Mouse (Mus musculus): ENCODE measurements around the gene Ppm1m. TPM values are rescaled to one million over a fixed set of nuclear protein-coding genes. Genes with fewer than 3 reads are reported as not detected.

The Ppm1m gene
- polyA plus RNA-seq, 1 experiment from 2014 or later: 21.7 TPM

- peak overlapping the region; percentile 82 for H3K27ac ChIP-seq (ENCODE audit: low read depth, low read length)
- no peak for DNase-seq (ENCODE audit: low spot score)
- H3K27me3 ChIP-seq (ENCODE audit: control insufficient read depth, insufficient read depth, low read length): 0 out of 2 replicates have a peak, but pooled peaks cover 4% of the 10 kb centered on the region
- H3K9me3 ChIP-seq (ENCODE audit: control insufficient read depth, low read length): no peaks in the 10 kb centered on the region
- peak overlapping the region; percentile 70 for H3K4me2 ChIP-seq (replicated peaks; ENCODE audit: low read depth, low read length)
- peaks cover 4% of the 10 kb centered on the region; the same call in 1 of the 2 replicates for H3K4me1 ChIP-seq (replicated peaks; ENCODE audit: control insufficient read depth, insufficient read depth, low read length)
- 0 out of 2 replicates have a peak, but pooled peaks have one; percentile 8 for ATAC-seq (ENCODE audit: low FRiP score)
- peak overlapping the region; percentile 95 for H3K9ac ChIP-seq (ENCODE audit: low read depth, low read length)
- H3K4me3 ChIP-seq (ENCODE audit: low read depth, low read length): peak overlapping the region; percentile 80
- 11% methylated on average over 10 of the region's 10 CpGs for WGBS
- H3K36me3 ChIP-seq (ENCODE audit: control insufficient read depth, insufficient read depth, low read length): 0 out of 2 replicates have a peak, but pooled peaks cover 3% of the 10 kb centered on the region
Observed at GRCm38 (mm10) chr9:106149399-106149754, 50.2 kb downstream of the Ppm1m start.

- H3K36me3 ChIP-seq (ENCODE audit: control insufficient read depth, insufficient read depth, low read length): 0 out of 2 replicates have a peak, but pooled peaks cover 3% of the 10 kb centered on the region
- peak; percentile 72 for DNase-seq (ENCODE audit: low spot score)
- ATAC-seq (ENCODE audit: low FRiP score): peak; percentile 85
- H3K4me2 ChIP-seq (replicated peaks; ENCODE audit: low read depth, low read length): peak overlapping the region; percentile 70
- peak overlapping the region; percentile 80 for H3K4me3 ChIP-seq (ENCODE audit: low read depth, low read length)
- peak overlapping the region; percentile 82 for H3K27ac ChIP-seq (ENCODE audit: low read depth, low read length)
- peak overlapping the region; percentile 95 for H3K9ac ChIP-seq (ENCODE audit: low read depth, low read length)
- WGBS: 1% methylated on average over 36 of the region's 36 CpGs
- H3K9me3 ChIP-seq (ENCODE audit: control insufficient read depth, low read length): no peaks in the 10 kb centered on the region
- H3K4me1 ChIP-seq (replicated peaks; ENCODE audit: control insufficient read depth, insufficient read depth, low read length): peaks cover 4% of the 10 kb centered on the region; the same call in 1 of the 2 replicates
- 0 out of 2 replicates have a peak, but pooled peaks cover 4% of the 10 kb centered on the region for H3K27me3 ChIP-seq (ENCODE audit: control insufficient read depth, insufficient read depth, low read length)
Observed at GRCm38 (mm10) chr9:106148541-106149398, 50.8 kb downstream of the Ppm1m start.

GRCm38 (mm10) chr9:106147851-106148431 is 51.6 kb downstream of the Ppm1m start:
- 2% methylated on average over 10 of the region's 10 CpGs for WGBS
- Histone ChIP-seq H3K4me2 (replicated peaks; ENCODE audit: low read depth, low read length) (peak overlapping the region; percentile 70), H3K4me3 (ENCODE audit: low read depth, low read length) (peak overlapping the region; percentile 80), H3K27ac (ENCODE audit: low read depth, low read length) (peak overlapping the region; percentile 82), H3K9ac (ENCODE audit: low read depth, low read length) (peak overlapping the region; percentile 95), H3K27me3 (ENCODE audit: control insufficient read depth, insufficient read depth, low read length) (0 out of 2 replicates have a peak, but pooled peaks cover 4% of the 10 kb centered on the region), H3K4me1 (replicated peaks; ENCODE audit: control insufficient read depth, insufficient read depth, low read length) (peaks cover 4% of the 10 kb centered on the region; the same call in 1 of the 2 replicates), H3K36me3 (ENCODE audit: control insufficient read depth, insufficient read depth, low read length) (no peaks in the 10 kb centered on the region), H3K9me3 (ENCODE audit: control insufficient read depth, low read length) (no peaks in the 10 kb centered on the region)
- DNase-seq (ENCODE audit: low spot score) (peak; percentile 57), ATAC-seq (ENCODE audit: low FRiP score) (peak; percentile 78)

GRCm38 (mm10) chr9:106147281-106147680 is 52.3 kb downstream of the Ppm1m start:
- H3K4me1 ChIP-seq (replicated peaks; ENCODE audit: control insufficient read depth, insufficient read depth, low read length): peaks cover 4% of the 10 kb centered on the region; the same call in 1 of the 2 replicates
- DNase-seq (ENCODE audit: low spot score): no peak
- H3K27me3 ChIP-seq (ENCODE audit: control insufficient read depth, insufficient read depth, low read length): 0 out of 2 replicates have a peak, but pooled peaks cover 4% of the 10 kb centered on the region
- H3K36me3 ChIP-seq (ENCODE audit: control insufficient read depth, insufficient read depth, low read length): no peaks in the 10 kb centered on the region
- no peak for ATAC-seq (ENCODE audit: low FRiP score)
- peak overlapping the region; percentile 70 for H3K4me2 ChIP-seq (replicated peaks; ENCODE audit: low read depth, low read length)
- H3K9me3 ChIP-seq (ENCODE audit: control insufficient read depth, low read length): no peaks in the 10 kb centered on the region
- peak overlapping the region; percentile 82 for H3K27ac ChIP-seq (ENCODE audit: low read depth, low read length)
- H3K4me3 ChIP-seq (ENCODE audit: low read depth, low read length): peak overlapping the region; percentile 80
- WGBS: 42% methylated on average over 4 of the region's 5 CpGs
- peak overlapping the region; percentile 95 for H3K9ac ChIP-seq (ENCODE audit: low read depth, low read length)

- Histone ChIP-seq H3K4me3 (ENCODE audit: low read depth, low read length) (no peak overlapping the region), H3K9me3 (ENCODE audit: control insufficient read depth, low read length) (no peaks in the 10 kb centered on the region), H3K9ac (ENCODE audit: low read depth, low read length) (no peak overlapping the region), H3K4me2 (replicated peaks; ENCODE audit: low read depth, low read length) (no peak overlapping the region), H3K27me3 (ENCODE audit: control insufficient read depth, insufficient read depth, low read length) (0 out of 2 replicates have a peak, but pooled peaks cover 4% of the 10 kb centered on the region), H3K27ac (ENCODE audit: low read depth, low read length) (no peak overlapping the region), H3K36me3 (ENCODE audit: control insufficient read depth, insufficient read depth, low read length) (no peaks in the 10 kb centered on the region), H3K4me1 (replicated peaks; ENCODE audit: control insufficient read depth, insufficient read depth, low read length) (peaks cover 4% of the 10 kb centered on the region; the same call in 1 of the 2 replicates)
- 68% methylated on average over 2 of the region's 2 CpGs for WGBS
- ATAC-seq (ENCODE audit: low FRiP score): no peak
- no peak for DNase-seq (ENCODE audit: low spot score)
Observed at GRCm38 (mm10) chr9:106145582-106145981, 54.0 kb downstream of the Ppm1m start.

MicroRNAs encoded within 50 kb of the gene (microRNA counts, 519-probe panel; counts per million panel counts)
- microRNA mmu-let-7g: 5,864 counts per million, percentile 84 among the panel's probes with 10 or more counts

Other genes with a start within 250 kb of the Ppm1m start
- not detected in 2 replicates for gene Col6a5, start 239.1 kb downstream of the Ppm1m start, polyA plus RNA-seq (2014; fragmentation: Nextera tagmentation; extraction: Ambion mirVana)
- 0.19 and 0.21 TPM in 2 replicates for gene Col6a4, start 103.0 kb downstream of the Ppm1m start, polyA plus RNA-seq (2014; fragmentation: Nextera tagmentation; extraction: Ambion mirVana)
- gene Glyctk, start 41.6 kb downstream of the Ppm1m start, polyA plus RNA-seq (2014; fragmentation: Nextera tagmentation; extraction: Ambion mirVana): 3.9 and 4.9 TPM in 2 replicates
- 32.7 and 32.8 TPM in 2 replicates for gene Wdr82, start 28.8 kb downstream of the Ppm1m start, polyA plus RNA-seq (2014; fragmentation: Nextera tagmentation; extraction: Ambion mirVana)
- gene Twf2, start 3.4 kb upstream of the Ppm1m start, polyA plus RNA-seq (2014; fragmentation: Nextera tagmentation; extraction: Ambion mirVana): 57.3 and 59.6 TPM in 2 replicates
- not detected in 2 replicates for gene Tlr9, start 22.9 kb upstream of the Ppm1m start, polyA plus RNA-seq (2014; fragmentation: Nextera tagmentation; extraction: Ambion mirVana)
- gene Alas1, start 48.9 kb upstream of the Ppm1m start, polyA plus RNA-seq (2014; fragmentation: Nextera tagmentation; extraction: Ambion mirVana): 83.8 and 84.7 TPM in 2 replicates
- gene Poc1a, start 81.3 kb upstream of the Ppm1m start, polyA plus RNA-seq (2014; fragmentation: Nextera tagmentation; extraction: Ambion mirVana): 27.3 and 27.6 TPM in 2 replicates
- 25.0 and 25.8 TPM in 2 replicates for gene Dusp7, start 168.9 kb upstream of the Ppm1m start, polyA plus RNA-seq (2014; fragmentation: Nextera tagmentation; extraction: Ambion mirVana)
- gene Rpl29, start 229.7 kb upstream of the Ppm1m start, polyA plus RNA-seq (2014; fragmentation: Nextera tagmentation; extraction: Ambion mirVana): 882 and 903 TPM in 2 replicates
- gene Acy1, start 238.6 kb upstream of the Ppm1m start, polyA plus RNA-seq (2014; fragmentation: Nextera tagmentation; extraction: Ambion mirVana): 26.4 and 30.3 TPM in 2 replicates
- gene Abhd14b, start 247.7 kb upstream of the Ppm1m start, polyA plus RNA-seq (2014; fragmentation: Nextera tagmentation; extraction: Ambion mirVana): 4.2 and 6.0 TPM in 2 replicates
- 31.2 and 34.7 TPM in 2 replicates for gene Abhd14a, start 247.9 kb upstream of the Ppm1m start, polyA plus RNA-seq (2014; fragmentation: Nextera tagmentation; extraction: Ambion mirVana)

Measured in hindbrain, embryonic 11.5 days (tissue).